Mouse (Mus musculus): ENCODE measurements around the gene Mup21. TPM values are rescaled to one million over a fixed set of nuclear protein-coding genes. Genes with fewer than 3 reads are reported as not detected.

Mup21 gene
- polyA plus RNA-seq (2012; ENCODE audit: low replicate concordance), result not detected in 2 replicates

DNA sequence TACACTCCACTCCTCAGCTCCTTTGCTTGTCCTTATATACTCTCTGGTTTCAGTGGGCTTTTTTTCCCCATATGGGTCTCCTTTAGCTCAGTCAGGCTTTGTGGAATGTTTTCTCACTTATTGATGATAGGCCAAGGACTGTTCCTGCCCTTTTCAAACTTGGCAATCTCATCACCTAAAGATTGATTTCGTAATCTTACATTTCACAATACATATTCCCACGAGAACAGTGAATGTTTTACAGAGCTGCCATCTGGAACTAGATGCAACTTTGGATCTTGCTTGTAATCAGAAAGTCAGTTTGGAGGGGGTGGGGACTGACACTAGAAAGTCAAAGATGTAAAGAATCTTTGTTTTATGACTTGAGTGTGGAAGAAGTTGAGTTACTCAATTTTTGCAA is at the start of gene Mup21:
Gene Mup21, minus strand, starts transcription at position 53 of the 400 bp plus-strand sequence.

Other genes starting within 250 kb of the Mup21 start
- not detected in 2 replicates for gene Mup20, start 96.7 kb downstream of the Mup21 start, polyA plus RNA-seq (2012; ENCODE audit: low replicate concordance)
- gene Mup3, start 63.5 kb downstream of the Mup21 start, polyA plus RNA-seq (2012; ENCODE audit: low replicate concordance), result not detected in 2 replicates
- gene Zfp37, start 80.2 kb upstream of the Mup21 start, polyA plus RNA-seq (2012; ENCODE audit: low replicate concordance), result not detected in 2 replicates
- 1.5 and 1.8 TPM in 2 replicates for gene Slc31a2, start 111.7 kb upstream of the Mup21 start, polyA plus RNA-seq (2012; ENCODE audit: low replicate concordance)
- 27.5 and 38.7 TPM in 2 replicates for gene Fkbp15, start 209.7 kb upstream of the Mup21 start, polyA plus RNA-seq (2012; ENCODE audit: low replicate concordance)
- gene Slc31a1, start 209.9 kb upstream of the Mup21 start, polyA plus RNA-seq (2012; ENCODE audit: low replicate concordance), result 0.66 and 1.5 TPM in 2 replicates